Mouse (Mus musculus) limb, embryonic 13.5 days (tissue): ENCODE measurements around the gene Robo1. TPM values are rescaled to one million over a fixed set of nuclear protein-coding genes. Genes with fewer than 3 reads are reported as not detected.

Source experiments
- ATAC-seq: fragments of 200-750 bp; cut with Nextera tagmentation; 2 replicates; pipeline ENCODE4 v1.8.0; 2017; ENCODE audit warnings: low read depth, moderate number of reproducible peaks, moderate TSS enrichment; ENCODE audit not compliant: low FRiP score
- H3K27ac ChIP-seq: fragments of 300-500 bp; sonication (generic); 2 replicates; pipeline ENCODE4 v1.5.1; 2015; ENCODE audit warnings: inconsistent platforms, mild to moderate bottlenecking, moderate library complexity
- H3K27me3 ChIP-seq: fragments of 300-500 bp; sonication (generic); 2 replicates; pipeline ENCODE4 v1.6.1; 2015; ENCODE audit warnings: mild to moderate bottlenecking, inconsistent platforms
- H3K36me3 ChIP-seq: fragments of 300-500 bp; sonication (generic); 2 replicates; pipeline ENCODE4 v1.6.1; 2015; ENCODE audit warnings: inconsistent platforms, mild to moderate bottlenecking, moderate library complexity
- H3K4me1 ChIP-seq: fragments of 300-500 bp; sonication (generic); 2 replicates; pipeline ENCODE4 v1.6.1; 2015; ENCODE audit warnings: inconsistent platforms
- H3K4me2 ChIP-seq: fragments of 300-500 bp; sonication (generic); replicated peaks from 2 replicates; pipeline ENCODE4 v1.6.1; 2015; ENCODE audit warnings: inconsistent platforms, mild to moderate bottlenecking, moderate library complexity
- H3K4me3 ChIP-seq: fragments of 300-500 bp; sonication (generic); 2 replicates; pipeline ENCODE4 v1.5.1; 2015; ENCODE audit warnings: moderate library complexity, mild to moderate bottlenecking, inconsistent platforms
- H3K9ac ChIP-seq: fragments of 300-500 bp; sonication (generic); 2 replicates; pipeline ENCODE4 v1.6.1; 2015; ENCODE audit warnings: mild to moderate bottlenecking, inconsistent platforms
- H3K9me3 ChIP-seq: fragments of 300-500 bp; sonication (generic); 2 replicates; pipeline ENCODE4 v1.6.1; 2016; ENCODE audit warnings: inconsistent platforms
- WGBS: fragments of 180-500 bp; shearing (Covaris S2); methylation state at CpG from one replicate; pipeline ENCODE4 v1.1.7; 2015; 5-methylcytosine and 5-hydroxymethylcytosine counted together
- polyA plus RNA-seq: library from polyadenylated mRNA; unstranded; fragments of >200 nt; fragmentation: Nextera tagmentation; extraction: Ambion mirVana; gene quantifications from 2 replicates; pipeline ENCODE4 v1.2.1, GENCODE M21; 2015

The Robo1 gene
- polyA plus RNA-seq, 1 experiment from 2014 or later, result 58.2 TPM

GRCm38 (mm10) chr16:72699238-72700006, 391.3 kb downstream of the Robo1 start:
- Histone ChIP-seq H3K4me2 (no peak overlapping the region), H3K36me3 (no peaks in the 10 kb centered on the region), H3K4me1 (peaks cover 16% of the 10 kb centered on the region), H3K27me3 (no peaks in the 10 kb centered on the region), H3K9ac (no peak overlapping the region), H3K27ac (no peak overlapping the region), H3K4me3 (no peak overlapping the region), H3K9me3 (no peaks in the 10 kb centered on the region)
- no peak for ATAC-seq
- whole genome bisulfite sequencing, result 49% methylated on average over 12 of the region's 12 CpGs

GRCm38 (mm10) chr16:72700297-72700696, 392.2 kb downstream of the Robo1 start:
- no peak for ATAC-seq

GRCm38 (mm10) chr16:72703486-72703885, 395.4 kb downstream of the Robo1 start:
- ATAC-seq, result no peak

More at GRCm38 (mm10) chr16:72700297-72700696, 392.2 kb downstream of the Robo1 start:
- Histone ChIP-seq H3K9me3 (no peaks in the 10 kb centered on the region), H3K4me1 (peaks cover 9% of the 10 kb centered on the region), H3K4me3 (no peak overlapping the region), H3K27me3 (no peaks in the 10 kb centered on the region), H3K4me2 (no peak overlapping the region), H3K27ac (no peak overlapping the region), H3K9ac (no peak overlapping the region), H3K36me3 (no peaks in the 10 kb centered on the region)
- 88% methylated on average over 11 of the region's 11 CpGs for WGBS

GRCm38 (mm10) chr16:72705851-72706250, 397.7 kb downstream of the Robo1 start:
- Histone ChIP-seq H3K4me2 (no peak overlapping the region), H3K9me3 (no peaks in the 10 kb centered on the region), H3K27me3 (no peaks in the 10 kb centered on the region), H3K36me3 (peaks cover 7% of the 10 kb centered on the region; the same call in 1 of the 2 replicates), H3K4me1 (no peaks in the 10 kb centered on the region), H3K4me3 (no peak overlapping the region), H3K27ac (no peak overlapping the region), H3K9ac (no peak overlapping the region)
- ATAC-seq, result no peak
- 80% methylated on average over 5 of the region's 5 CpGs for WGBS

More at GRCm38 (mm10) chr16:72703486-72703885, 395.4 kb downstream of the Robo1 start:
- no peak overlapping the region for H3K9ac ChIP-seq
- H3K36me3 ChIP-seq, result peaks cover 5% of the 10 kb centered on the region; the same call in 1 of the 2 replicates
- no peaks in the 10 kb centered on the region for H3K27me3 ChIP-seq
- H3K27ac ChIP-seq, result no peak overlapping the region
- 89% methylated on average over 6 of the region's 6 CpGs for WGBS
- H3K4me1 ChIP-seq, result peaks cover 9% of the 10 kb centered on the region
- no peaks in the 10 kb centered on the region for H3K9me3 ChIP-seq
- no peak overlapping the region for H3K4me3 ChIP-seq
- no peak overlapping the region for H3K4me2 ChIP-seq

GRCm38 (mm10) chr16:72708526-72708925, 400.4 kb downstream of the Robo1 start:
- Histone ChIP-seq H3K4me2 (no peak overlapping the region), H3K27ac (no peak overlapping the region), H3K4me1 (peaks cover 3% of the 10 kb centered on the region), H3K36me3 (peaks cover 7% of the 10 kb centered on the region; the same call in 1 of the 2 replicates), H3K4me3 (no peak overlapping the region), H3K27me3 (no peaks in the 10 kb centered on the region), H3K9ac (no peak overlapping the region), H3K9me3 (no peaks in the 10 kb centered on the region)
- WGBS, result 89% methylated on average over 2 of the region's 2 CpGs
- no peak for ATAC-seq

GRCm38 (mm10) chr16:72717118-72717802, 409.2 kb downstream of the Robo1 start:
- no peak overlapping the region for H3K27ac ChIP-seq
- 75% methylated on average over 9 of the region's 9 CpGs for WGBS
- peaks cover 31% of the 10 kb centered on the region for H3K4me1 ChIP-seq
- no peaks in the 10 kb centered on the region for H3K9me3 ChIP-seq
- H3K36me3 ChIP-seq, result no peaks in the 10 kb centered on the region
- no peak overlapping the region for H3K4me3 ChIP-seq
- H3K27me3 ChIP-seq, result no peaks in the 10 kb centered on the region
- no peak overlapping the region for H3K9ac ChIP-seq
- H3K4me2 ChIP-seq, result no peak overlapping the region
- ATAC-seq, result no peak

- Histone ChIP-seq H3K27ac (no peak overlapping the region), H3K36me3 (no peaks in the 10 kb centered on the region), H3K4me2 (peak overlapping the region; percentile 21), H3K4me3 (no peak overlapping the region), H3K4me1 (peaks cover 27% of the 10 kb centered on the region), H3K9ac (no peak overlapping the region), H3K27me3 (no peaks in the 10 kb centered on the region), H3K9me3 (no peaks in the 10 kb centered on the region)
- WGBS, result 39% methylated on average over 4 of the region's 4 CpGs
- ATAC-seq, result peak; percentile 79
Observed at GRCm38 (mm10) chr16:72719063-72719462, 411.0 kb downstream of the Robo1 start.

GRCm38 (mm10) chr16:72720979-72721378, 412.9 kb downstream of the Robo1 start:
- Histone ChIP-seq H3K9ac (no peak overlapping the region), H3K27ac (no peak overlapping the region), H3K36me3 (no peaks in the 10 kb centered on the region), H3K27me3 (no peaks in the 10 kb centered on the region), H3K4me3 (no peak overlapping the region), H3K4me1 (peaks cover 27% of the 10 kb centered on the region), H3K4me2 (no peak overlapping the region), H3K9me3 (no peaks in the 10 kb centered on the region)
- 84% methylated on average over 4 of the region's 4 CpGs for WGBS
- no peak for ATAC-seq

GRCm38 (mm10) chr16:72721713-72722481, 413.8 kb downstream of the Robo1 start:
- ATAC-seq, result no peak
- Histone ChIP-seq H3K36me3 (no peaks in the 10 kb centered on the region), H3K9ac (no peak overlapping the region), H3K4me3 (no peak overlapping the region), H3K9me3 (no peaks in the 10 kb centered on the region), H3K27me3 (no peaks in the 10 kb centered on the region), H3K4me2 (no peak overlapping the region), H3K27ac (no peak overlapping the region), H3K4me1 (peaks cover 27% of the 10 kb centered on the region)
- 49% methylated on average over 14 of the region's 14 CpGs for WGBS

GRCm38 (mm10) chr16:72734234-72734633, 426.1 kb downstream of the Robo1 start:
- ATAC-seq, result no peak
- Histone ChIP-seq H3K4me3 (no peak overlapping the region), H3K9ac (no peak overlapping the region), H3K4me1 (peaks cover 21% of the 10 kb centered on the region), H3K9me3 (no peaks in the 10 kb centered on the region), H3K27me3 (no peaks in the 10 kb centered on the region), H3K36me3 (no peaks in the 10 kb centered on the region), H3K4me2 (no peak overlapping the region), H3K27ac (no peak overlapping the region)
- 87% methylated on average over 5 of the region's 5 CpGs for WGBS

GRCm38 (mm10) chr16:72735175-72735574, 427.1 kb downstream of the Robo1 start:
- Histone ChIP-seq H3K36me3 (no peaks in the 10 kb centered on the region), H3K4me3 (no peak overlapping the region), H3K4me2 (no peak overlapping the region), H3K4me1 (peaks cover 30% of the 10 kb centered on the region), H3K27ac (no peak overlapping the region), H3K27me3 (no peaks in the 10 kb centered on the region), H3K9me3 (no peaks in the 10 kb centered on the region), H3K9ac (no peak overlapping the region)
- 49% methylated on average over 11 of the region's 11 CpGs for WGBS
- ATAC-seq, result no peak

- H3K36me3 ChIP-seq, result no peaks in the 10 kb centered on the region
- no peak overlapping the region for H3K4me2 ChIP-seq
- no peaks in the 10 kb centered on the region for H3K27me3 ChIP-seq
- peaks cover 33% of the 10 kb centered on the region for H3K4me1 ChIP-seq
- H3K9ac ChIP-seq, result no peak overlapping the region
- H3K9me3 ChIP-seq, result no peaks in the 10 kb centered on the region
- ATAC-seq, result no peak
- whole genome bisulfite sequencing, result 93% methylated on average over 3 of the region's 3 CpGs
- no peak overlapping the region for H3K27ac ChIP-seq
- H3K4me3 ChIP-seq, result no peak overlapping the region
Observed at GRCm38 (mm10) chr16:72735588-72735987, 427.5 kb downstream of the Robo1 start.
